Mouse (Mus musculus): ENCODE data around the gene Zzz3. TPM values are rescaled to one million over a fixed set of nuclear protein-coding genes. Genes with fewer than 3 reads are reported as not detected.

Zzz3 gene
- total RNA-seq, 4 experiments from 2014 or later: 20.3 to 24.4 (median 22.7) TPM

- no peak for DNase-seq (ENCODE audit: low spot score)
Measured at GRCm38 (mm10) chr3:152466849-152467248, 71.6 kb downstream of the Zzz3 start.

DNA sequence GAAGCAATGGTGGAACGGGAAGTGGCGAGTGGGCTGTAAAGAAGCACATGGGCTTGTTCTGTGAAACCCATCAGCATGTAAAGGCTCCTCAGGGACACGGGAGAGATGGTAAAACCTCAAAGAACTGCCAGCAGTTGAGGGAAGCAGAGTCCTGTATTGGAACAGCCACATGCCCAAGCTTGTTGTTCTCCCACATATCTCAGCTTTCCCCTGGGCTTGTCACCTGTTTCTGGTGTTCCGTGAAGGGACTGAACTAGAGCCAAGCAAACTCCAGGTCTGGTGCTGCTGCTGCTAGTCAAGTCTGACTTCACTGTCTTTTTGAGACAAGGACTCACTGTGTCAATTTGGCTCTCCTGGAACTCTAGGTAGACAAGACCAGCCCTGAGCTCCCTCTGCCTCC is 72.0 kb downstream of the Zzz3 start:
- DNase-seq (ENCODE audit: low spot score): no peak

- DNase-seq (ENCODE audit: low spot score): no peak
Measured at GRCm38 (mm10) chr3:152468032-152468431, 72.8 kb downstream of the Zzz3 start.

DNA sequence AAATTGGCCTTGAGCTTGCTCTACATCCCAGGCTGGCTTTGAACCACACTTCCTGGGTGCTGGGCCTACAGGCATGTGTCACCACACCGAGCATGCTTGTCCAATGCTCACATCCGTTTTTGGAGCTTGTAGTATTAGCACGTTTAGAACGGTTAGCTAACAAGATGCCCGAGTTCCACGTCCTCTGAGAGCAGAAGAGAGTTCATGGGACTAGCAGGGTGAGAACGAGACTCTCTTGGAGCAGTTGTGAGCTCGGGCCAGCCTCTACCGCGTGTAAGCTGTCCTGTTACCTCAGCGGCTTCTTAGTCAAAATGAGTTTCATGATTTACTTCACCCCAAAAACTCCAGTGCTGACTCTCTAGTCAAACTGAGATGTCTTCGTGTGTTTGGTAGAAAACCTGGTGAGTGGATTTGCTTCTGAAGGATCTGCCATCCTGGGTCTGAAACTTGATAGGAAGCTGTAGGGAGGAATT is 73.3 kb downstream of the Zzz3 start:
- no peak for DNase-seq (ENCODE audit: low spot score)

GRCm38 (mm10) chr3:152469423-152470200 is 74.3 kb downstream of the Zzz3 start:
- peak; percentile 29 for DNase-seq (ENCODE audit: low spot score)

DNA sequence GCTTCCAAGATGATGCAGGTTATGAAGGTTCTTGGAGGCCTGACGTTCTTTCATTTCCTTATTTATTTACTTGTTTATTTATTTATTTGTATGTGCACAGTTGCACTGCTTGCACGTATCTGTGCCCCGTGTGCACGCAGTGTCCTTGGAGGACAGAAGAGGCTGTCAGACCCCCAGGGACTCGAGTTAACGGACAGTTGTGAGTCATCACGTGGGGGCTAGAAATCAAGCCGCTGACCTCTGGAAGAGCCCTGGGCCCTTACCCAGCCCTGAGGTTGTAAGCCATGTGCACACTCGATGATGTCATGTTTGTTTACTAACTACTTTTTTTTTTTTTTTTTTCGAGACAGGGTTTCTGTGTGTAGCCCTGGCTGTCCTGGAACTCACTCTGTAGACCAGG is 75.1 kb downstream of the Zzz3 start:
- no peak for DNase-seq (ENCODE audit: low spot score)

DNA sequence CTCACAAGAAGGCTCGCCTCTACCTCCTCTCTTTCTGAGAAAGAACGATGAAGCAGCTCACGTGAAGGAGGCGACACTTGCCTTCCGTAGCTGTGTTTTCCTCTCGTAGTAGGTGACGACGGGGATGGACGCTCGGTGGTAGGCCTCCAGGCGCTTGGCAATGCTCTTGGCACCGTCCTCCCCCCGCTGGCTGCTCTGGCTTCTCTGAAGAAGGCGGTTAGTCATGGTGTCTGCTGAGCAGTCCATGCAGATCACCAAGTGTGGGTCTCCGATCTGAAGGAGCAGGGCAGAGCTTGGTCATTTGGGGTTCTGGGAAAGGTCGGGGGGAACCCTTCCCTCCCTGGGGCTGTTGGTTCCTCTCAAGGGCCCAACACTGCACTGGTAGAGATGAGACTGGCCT is 77.4 kb downstream of the Zzz3 start:
- DNase-seq (ENCODE audit: low spot score): no peak

DNA sequence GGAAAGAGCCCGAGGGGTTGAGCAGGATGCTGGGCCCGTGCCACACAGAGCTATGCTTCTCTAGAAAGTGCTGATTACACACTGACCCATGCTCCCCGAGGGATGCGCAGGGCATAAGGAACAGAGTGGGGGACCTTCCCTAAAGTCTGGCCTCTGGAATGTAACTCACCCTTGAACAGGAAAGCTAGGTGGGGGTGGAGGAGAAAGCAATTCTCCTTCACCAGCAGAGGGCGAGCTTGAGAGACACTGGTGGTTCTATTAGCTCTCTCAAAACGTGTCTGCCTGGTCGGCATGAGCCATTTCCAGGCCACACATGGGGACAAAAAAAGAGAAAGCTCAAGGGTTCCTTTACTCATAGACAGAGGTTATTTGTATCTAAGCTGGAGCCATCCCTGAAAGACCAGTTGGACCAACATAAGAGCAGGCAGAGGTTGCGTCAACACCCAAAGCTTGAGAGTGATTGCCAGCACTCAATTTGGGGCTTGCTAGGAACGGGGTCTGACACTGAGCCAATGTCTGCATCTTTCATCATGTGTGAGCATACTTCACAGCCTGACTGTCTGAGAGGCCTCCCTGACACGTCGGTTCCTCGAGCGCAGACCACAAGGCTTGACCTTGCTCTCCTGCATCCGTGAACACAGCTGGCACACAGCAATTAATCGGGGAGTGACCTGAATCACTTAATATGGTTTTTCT is 79.5 kb downstream of the Zzz3 start:
- DNase-seq (ENCODE audit: low spot score): no peak

DNA sequence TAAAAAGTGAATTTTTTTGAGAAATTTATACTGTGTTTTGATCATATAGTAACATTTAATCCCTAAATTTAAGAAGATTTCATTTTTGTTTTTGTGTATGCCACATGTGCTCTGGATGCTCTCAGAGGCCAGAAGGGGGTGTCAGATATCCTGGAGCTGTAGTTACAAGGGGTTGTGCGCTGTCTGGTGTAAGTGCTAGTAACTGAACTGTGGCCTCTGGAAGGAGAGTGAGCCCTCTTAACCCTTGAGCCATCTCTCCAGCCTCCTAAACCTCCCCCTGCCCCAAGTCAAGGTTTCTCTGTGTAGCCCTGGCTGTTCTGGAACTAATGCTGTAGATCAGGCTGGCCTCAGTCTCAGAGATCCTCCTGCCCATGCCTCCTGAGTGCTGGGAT is 80.0 kb downstream of the Zzz3 start:
- no peak for DNase-seq (ENCODE audit: low spot score)

GRCm38 (mm10) chr3:152475894-152476293 is 80.6 kb downstream of the Zzz3 start:
- DNase-seq (ENCODE audit: low spot score): no peak

- DNase-seq (ENCODE audit: low spot score): peak; percentile 54
Measured at GRCm38 (mm10) chr3:152477796-152478527, 82.7 kb downstream of the Zzz3 start.

- peak; percentile 36 for DNase-seq (ENCODE audit: low spot score)
Measured at GRCm38 (mm10) chr3:152478599-152479435, 83.5 kb downstream of the Zzz3 start.

- no peak for DNase-seq (ENCODE audit: low spot score)
Measured at GRCm38 (mm10) chr3:152480336-152480735, 85.1 kb downstream of the Zzz3 start.

DNA sequence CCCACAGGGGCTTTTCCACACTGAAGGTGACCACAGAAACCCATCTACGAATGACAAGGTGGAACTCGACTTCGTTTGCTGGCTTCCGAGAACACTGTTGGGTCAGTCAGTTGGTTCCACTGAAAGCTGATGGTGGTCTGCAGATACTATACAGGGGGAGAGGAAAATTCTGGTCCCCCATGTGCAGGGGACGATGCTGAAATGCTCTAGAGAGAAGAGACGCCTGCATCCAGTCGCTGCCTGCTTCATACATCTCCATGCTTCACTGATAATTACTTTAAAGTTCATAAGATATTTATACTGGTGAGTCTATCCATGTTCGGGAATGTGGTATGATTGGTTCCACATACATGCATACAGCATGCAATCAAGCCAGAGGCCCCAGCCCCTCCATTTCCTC is 86.9 kb downstream of the Zzz3 start:
- no peak for DNase-seq (ENCODE audit: low spot score)

DNA sequence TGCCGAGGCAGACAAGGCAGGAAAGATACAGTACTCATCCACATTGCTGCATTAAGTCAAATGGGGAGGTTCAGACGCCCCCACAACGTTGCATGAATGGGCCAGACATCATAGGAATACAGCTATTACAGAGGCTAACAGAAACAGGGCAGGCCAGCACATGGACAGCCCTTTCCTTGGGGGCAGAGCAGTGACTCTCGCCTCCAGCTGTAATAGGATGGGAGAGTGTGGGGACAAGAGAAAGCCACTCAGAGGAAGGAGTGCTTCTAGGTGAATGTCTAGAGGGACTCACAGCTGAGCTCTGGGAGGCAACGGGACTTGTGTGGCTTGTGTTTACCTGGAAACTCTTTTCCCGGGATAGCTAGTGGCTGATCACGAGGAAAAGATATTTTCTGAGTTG is 88.5 kb downstream of the Zzz3 start:
- DNase-seq (ENCODE audit: low spot score): no peak

- DNase-seq (ENCODE audit: low spot score): no peak
Measured at GRCm38 (mm10) chr3:152484206-152484605, 88.9 kb downstream of the Zzz3 start.

GRCm38 (mm10) chr3:152488964-152489363 is 93.7 kb downstream of the Zzz3 start:
- no peak for DNase-seq (ENCODE audit: low spot score)

DNA sequence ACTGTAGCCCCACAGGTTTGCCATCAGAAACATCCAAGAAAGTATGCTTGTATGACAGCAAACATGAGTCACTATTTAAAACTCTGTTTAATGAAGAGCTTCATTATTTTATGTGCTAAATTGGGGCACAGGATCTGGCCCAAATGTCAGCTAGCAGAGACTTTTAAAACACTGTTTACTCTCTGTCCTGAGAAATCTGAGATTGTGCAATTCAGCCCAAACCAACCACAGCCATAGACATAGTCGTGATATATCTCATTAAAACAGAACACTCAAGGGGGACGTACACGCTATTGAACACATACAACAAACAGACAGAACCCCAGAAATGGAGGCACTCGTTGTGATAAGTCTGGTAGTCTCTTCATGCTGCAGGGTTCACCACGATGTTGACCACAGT is 95.2 kb downstream of the Zzz3 start:
- DNase-seq (ENCODE audit: low spot score): no peak

GRCm38 (mm10) chr3:152492241-152492640 is 97.0 kb downstream of the Zzz3 start:
- DNase-seq (ENCODE audit: low spot score): no peak

DNA sequence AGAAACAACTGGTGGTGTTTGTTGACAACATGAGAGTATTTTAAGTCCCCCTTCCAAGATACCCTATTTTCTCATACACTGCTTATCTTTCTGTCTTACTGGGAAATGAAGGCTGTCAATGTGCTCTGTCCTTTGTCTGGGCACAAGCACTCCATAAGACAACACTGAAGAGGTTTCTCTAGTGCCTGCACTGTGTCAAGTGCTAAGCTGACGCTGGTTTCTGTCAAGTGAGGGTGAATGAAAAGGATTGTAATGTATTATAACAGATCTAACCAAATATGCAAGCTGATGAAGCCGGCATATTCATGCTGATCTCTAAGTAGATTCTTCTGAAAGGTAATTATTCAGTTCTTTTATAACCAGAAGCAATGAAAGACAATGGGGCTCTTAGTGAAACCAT is 98.5 kb downstream of the Zzz3 start:
- no peak for DNase-seq (ENCODE audit: low spot score)

GRCm38 (mm10) chr3:152494667-152495360 is 99.5 kb downstream of the Zzz3 start:
- DNase-seq (ENCODE audit: low spot score): no peak

All from heart, adult 8-10 months (tissue).